Mouse (Mus musculus) lung, embryonic 15.5 days (tissue): ENCODE measurements around the gene Pik3cd. TPM values are rescaled to one million over a fixed set of nuclear protein-coding genes. Genes with fewer than 3 reads are reported as not detected.
"Not testable (repeated sequence)": the region's sequence is repeated elsewhere in the genome, so short reads cannot be mapped to it uniquely, and the experiment has no call there.

Experiments
- ATAC-seq: fragments of 200-750 bp; cut with Nextera tagmentation; 2 replicates; pipeline ENCODE4 v1.8.0; 2017; ENCODE audit warnings: moderate number of reproducible peaks, borderline replicate concordance; ENCODE audit not compliant: low FRiP score, low TSS enrichment; ENCODE audit errors: extremely low read depth
- H3K27ac ChIP-seq: fragments of 300-500 bp; sonication (generic); 2 replicates; pipeline ENCODE4 v1.5.1; 2015; ENCODE audit warnings: moderate library complexity, mild to moderate bottlenecking, inconsistent platforms
- H3K27me3 ChIP-seq: fragments of 300-500 bp; sonication (generic); 2 replicates; pipeline ENCODE4 v1.6.1; 2015; ENCODE audit warnings: inconsistent platforms
- H3K36me3 ChIP-seq: fragments of 300-500 bp; sonication (generic); 2 replicates; pipeline ENCODE4 v1.6.1; 2015; ENCODE audit warnings: inconsistent platforms
- H3K4me1 ChIP-seq: fragments of 300-500 bp; sonication (generic); 2 replicates; pipeline ENCODE4 v1.6.1; 2015; ENCODE audit warnings: inconsistent platforms
- H3K4me2 ChIP-seq: fragments of 300-500 bp; sonication (generic); 2 replicates; pipeline ENCODE4 v1.6.1; 2015; ENCODE audit warnings: inconsistent platforms, mild to moderate bottlenecking, moderate library complexity
- H3K4me3 ChIP-seq: fragments of 300-500 bp; sonication (generic); 2 replicates; pipeline ENCODE4 v1.5.1; 2015; ENCODE audit warnings: mild to moderate bottlenecking, inconsistent platforms
- H3K9ac ChIP-seq: fragments of 300-500 bp; sonication (generic); 2 replicates; pipeline ENCODE4 v1.6.1; 2015; ENCODE audit warnings: inconsistent platforms
- H3K9me3 ChIP-seq: fragments of 300-500 bp; sonication (generic); 2 replicates; pipeline ENCODE4 v1.6.1; 2016; ENCODE audit warnings: inconsistent platforms
- WGBS: fragments of 180-500 bp; shearing (Covaris S2); methylation state at CpG from one replicate; pipeline ENCODE4 v1.1.7; 2015; 5-methylcytosine and 5-hydroxymethylcytosine counted together
- polyA plus RNA-seq: library from polyadenylated mRNA; unstranded; fragments of >200 nt; fragmentation: Nextera tagmentation; extraction: Ambion mirVana; gene quantifications from 2 replicates; pipeline ENCODE4 v1.2.1, GENCODE M21; 2015

The Pik3cd gene
- 4.5 and 7.8 TPM in 2 replicates for polyA plus RNA-seq

DNA sequence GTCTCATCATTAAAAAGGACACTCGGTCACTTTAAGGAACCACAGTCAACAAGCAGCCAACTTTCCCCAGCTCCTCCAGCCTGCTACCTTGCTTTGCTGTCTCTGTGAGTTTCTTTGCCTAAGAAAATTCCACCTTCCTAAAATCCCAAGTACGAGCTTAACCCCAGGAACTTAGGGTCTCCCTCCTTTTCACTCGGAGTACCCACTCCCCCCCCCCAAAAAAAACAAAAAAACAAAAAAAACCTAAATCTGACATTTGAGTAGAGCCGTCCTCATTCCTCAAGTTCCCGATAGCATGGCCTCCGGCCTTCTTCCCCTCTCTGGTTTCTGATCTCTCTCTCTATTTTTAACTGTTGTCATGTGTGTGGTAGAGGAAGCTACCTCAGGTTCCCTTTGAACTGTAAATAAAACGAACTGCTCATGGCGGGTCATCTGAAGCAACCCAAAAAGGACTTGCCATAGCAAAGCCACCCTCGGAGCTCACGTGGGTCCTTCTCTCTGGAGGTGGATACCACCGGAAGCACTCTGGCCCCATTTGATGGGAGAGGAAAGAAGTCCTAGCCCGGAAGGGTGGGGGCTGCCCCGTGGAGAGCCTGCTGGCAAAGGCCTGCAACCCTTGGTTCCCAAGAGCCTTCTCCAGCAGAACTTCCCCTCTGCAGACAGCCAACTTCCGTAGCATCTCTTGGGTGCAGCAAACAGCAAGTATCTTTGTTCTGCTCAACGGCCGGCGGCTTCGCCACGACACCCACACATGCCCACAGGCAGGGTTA lies at the start of gene Pik3cd:
Gene Pik3cd (minus strand): TSS at position 362 of the 770 bp plus-strand sequence.
- Histone ChIP-seq H3K36me3 (no peaks in the 10 kb centered on the region), H3K27ac (no peak within 1 kb of the TSS), H3K4me3 (no peak within 1 kb of the TSS), H3K27me3 (peaks cover 8% of the 10 kb centered on the region), H3K9ac (no peak within 1 kb of the TSS), H3K4me2 (no peak within 1 kb of the TSS), H3K9me3 (no peaks in the 10 kb centered on the region), H3K4me1 (peaks cover 5% of the 10 kb centered on the region)
- WGBS, result 56% methylated on average over 19 of the region's 19 CpGs
- no peak for ATAC-seq

DNA sequence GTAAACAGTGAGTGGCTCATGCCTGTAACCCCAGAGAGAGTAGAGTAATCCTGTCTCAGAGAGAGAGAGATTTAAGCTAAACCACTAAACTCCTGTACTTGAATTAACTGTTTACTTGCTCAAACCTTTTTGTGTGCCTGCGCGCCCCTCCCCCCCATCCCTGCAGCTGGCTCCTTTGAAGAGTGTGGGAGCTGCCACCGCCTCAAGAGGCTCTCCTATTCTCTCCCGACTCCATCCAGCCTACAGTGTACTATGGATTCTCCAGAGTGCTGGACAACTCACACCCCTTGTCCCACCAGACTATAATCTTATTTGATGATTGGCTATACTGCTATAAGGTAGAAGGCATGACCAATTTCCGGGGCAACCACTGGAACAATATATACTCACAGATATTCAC lies 48.3 kb upstream of the Pik3cd start:
- no peaks in the 10 kb centered on the region for H3K36me3 ChIP-seq
- H3K27me3 ChIP-seq, result no peaks in the 10 kb centered on the region
- ATAC-seq, result no peak
- 44% methylated on average over 5 of the region's 5 CpGs for WGBS
- no peaks in the 10 kb centered on the region for H3K9me3 ChIP-seq
- no peak overlapping the region for H3K4me3 ChIP-seq
- H3K27ac ChIP-seq, result no peak overlapping the region
- H3K4me1 ChIP-seq, result no peaks in the 10 kb centered on the region
- no peak overlapping the region for H3K4me2 ChIP-seq
- H3K9ac ChIP-seq, result no peak overlapping the region

DNA sequence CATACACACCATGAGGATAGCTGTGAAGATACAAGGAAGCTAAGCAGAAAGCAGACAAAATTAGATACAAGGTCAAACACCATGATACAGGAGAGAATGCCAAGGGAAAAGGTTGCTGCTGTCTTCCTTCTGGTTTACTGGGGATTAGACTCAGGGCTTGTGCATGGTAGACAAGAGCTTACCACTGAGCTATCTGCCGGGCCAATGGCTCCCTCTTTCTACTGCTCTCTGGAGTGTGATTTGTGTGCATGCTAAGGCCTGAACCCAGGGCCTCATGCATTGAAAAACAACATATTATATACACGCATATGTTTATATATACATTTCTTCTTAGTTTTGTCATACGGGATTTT lies 47.3 kb upstream of the Pik3cd start:
- WGBS, result 81% methylated on average over 3 of the region's 3 CpGs
- H3K27ac ChIP-seq, H3K9ac ChIP-seq, ATAC-seq, H3K27me3 ChIP-seq, H3K4me3 ChIP-seq, H3K36me3 ChIP-seq, H3K9me3 ChIP-seq, H3K4me2 ChIP-seq, H3K4me1 ChIP-seq: not testable (repeated sequence)

DNA sequence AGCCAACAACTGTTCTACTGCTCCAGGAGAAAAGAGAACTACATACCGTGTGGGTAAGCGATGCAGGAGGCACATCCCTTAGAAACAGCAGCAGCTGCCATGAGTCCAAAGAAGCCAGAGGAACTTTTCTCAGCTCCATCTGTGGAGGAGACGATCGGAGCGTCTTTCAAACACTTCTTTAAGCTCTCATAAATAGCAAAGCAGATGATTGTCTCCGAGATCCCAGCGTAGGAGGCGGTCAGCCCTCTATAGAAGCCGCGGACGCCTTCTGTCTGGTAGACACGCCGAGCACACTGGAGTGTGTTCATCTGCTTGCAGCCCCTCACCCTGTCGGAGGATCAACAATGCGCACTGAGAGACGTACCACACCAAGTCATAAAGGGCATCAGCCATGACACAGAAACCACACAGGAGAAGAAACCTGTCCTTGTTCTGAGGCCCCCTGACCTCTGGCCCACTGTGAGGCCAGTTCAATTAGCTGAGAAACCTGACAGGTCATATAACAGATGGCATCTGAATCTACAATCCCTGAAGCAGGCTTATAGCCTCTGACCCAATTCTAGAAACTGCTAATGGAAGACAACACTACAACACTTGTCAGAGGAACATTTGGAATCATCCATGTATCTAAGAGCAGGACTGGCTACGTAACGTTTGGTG lies 46.8 kb upstream of the Pik3cd start:
- no peak for ATAC-seq
- 88% methylated on average over 18 of the region's 18 CpGs for WGBS

DNA sequence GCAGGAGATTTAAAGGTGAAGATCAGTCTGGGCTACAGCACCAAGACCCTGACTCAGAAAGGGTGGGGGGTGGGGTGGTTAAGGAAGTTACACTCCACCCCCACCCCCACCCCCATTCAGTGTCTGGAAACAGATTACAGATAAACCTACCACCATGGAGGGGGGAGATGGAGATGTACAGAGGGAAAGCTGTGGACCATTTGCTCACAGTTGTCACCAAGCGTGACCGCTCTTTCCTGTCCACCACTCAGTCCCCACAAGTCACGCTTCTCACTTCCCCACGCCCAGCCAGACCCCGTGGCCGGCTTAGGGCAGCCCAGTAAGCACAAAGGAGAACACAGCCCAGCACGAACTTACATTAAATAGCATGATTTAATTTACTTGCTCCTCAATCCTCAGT lies 41.7 kb upstream of the Pik3cd start:
- WGBS, result 82% methylated on average over 7 of the region's 7 CpGs

More for the DNA sequence above, 46.8 kb upstream of the Pik3cd start:
- H3K36me3 ChIP-seq, result no peaks in the 10 kb centered on the region
- H3K4me1 ChIP-seq, result no peaks in the 10 kb centered on the region
- H3K27ac ChIP-seq, result no peak overlapping the region
- H3K4me2 ChIP-seq, result no peak overlapping the region
- H3K9ac ChIP-seq, result no peak overlapping the region
- no peaks in the 10 kb centered on the region for H3K9me3 ChIP-seq
- no peaks in the 10 kb centered on the region for H3K27me3 ChIP-seq
- no peak overlapping the region for H3K4me3 ChIP-seq

DNA sequence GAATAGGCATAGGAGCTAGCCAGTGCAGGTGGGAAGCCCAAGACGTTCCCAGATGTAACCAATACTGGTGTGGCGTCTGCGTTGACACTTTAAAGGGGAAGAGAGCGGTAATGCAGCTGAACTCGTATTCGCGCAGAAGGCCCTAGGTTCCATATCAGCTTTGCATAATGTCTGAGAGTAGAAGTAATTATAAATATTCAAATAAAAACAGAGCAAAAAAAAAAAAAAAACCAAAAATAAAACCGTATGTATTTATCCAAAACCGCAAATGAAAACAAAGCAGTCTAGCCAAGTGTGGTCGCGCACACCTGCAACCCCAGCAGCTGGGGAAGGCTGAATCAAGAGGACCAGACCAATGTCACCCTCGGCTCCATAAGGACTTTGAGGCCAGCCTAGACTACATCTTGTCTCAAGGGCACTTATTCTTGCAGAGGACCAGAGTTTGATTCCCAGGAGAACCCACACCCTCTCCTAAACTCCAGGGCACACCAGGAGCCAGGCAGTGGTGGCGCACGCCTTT lies 39.7 kb upstream of the Pik3cd start:
- Histone ChIP-seq H3K9me3 (no peaks in the 10 kb centered on the region), H3K4me3 (no peak overlapping the region), H3K27me3 (no peaks in the 10 kb centered on the region), H3K4me2 (no peak overlapping the region), H3K27ac (no peak overlapping the region), H3K4me1 (peaks cover 7% of the 10 kb centered on the region), H3K9ac (no peak overlapping the region), H3K36me3 (0 out of 2 replicates have a peak, but pooled peaks cover 4% of the 10 kb centered on the region)
- 88% methylated on average over 14 of the region's 14 CpGs for WGBS
- ATAC-seq, result no peak

More for the DNA sequence above, 41.7 kb upstream of the Pik3cd start:
- H3K9me3 ChIP-seq, result no peaks in the 10 kb centered on the region
- no peak for ATAC-seq
- H3K27me3 ChIP-seq, result no peaks in the 10 kb centered on the region
- no peaks in the 10 kb centered on the region for H3K4me1 ChIP-seq
- no peak overlapping the region for H3K27ac ChIP-seq
- 0 out of 2 replicates have a peak, but pooled peaks cover 4% of the 10 kb centered on the region for H3K36me3 ChIP-seq
- H3K4me3 ChIP-seq, result no peak overlapping the region
- no peak overlapping the region for H3K4me2 ChIP-seq
- H3K9ac ChIP-seq, result no peak overlapping the region

DNA sequence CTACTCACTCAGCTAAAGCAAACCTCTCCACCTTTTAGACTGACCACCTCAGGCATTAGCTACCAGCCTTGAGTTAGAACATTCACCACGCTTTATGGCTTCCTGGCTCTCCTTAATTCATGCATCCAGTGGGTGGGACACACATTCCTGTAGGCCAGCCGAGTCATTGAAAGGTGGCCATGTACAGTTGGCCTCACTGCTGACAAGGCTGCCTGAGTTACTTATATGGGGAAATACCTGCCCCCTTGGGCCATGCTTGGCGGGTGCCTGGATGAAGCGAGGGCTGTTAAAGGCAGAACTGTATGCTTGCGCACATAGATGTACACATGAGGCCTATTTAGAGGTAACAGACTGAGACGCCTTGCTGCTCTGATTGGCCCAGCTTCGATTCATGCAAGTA lies 37.9 kb upstream of the Pik3cd start:
- WGBS, result 89% methylated on average over 7 of the region's 7 CpGs
- Histone ChIP-seq H3K36me3 (0 out of 2 replicates have a peak, but pooled peaks cover 4% of the 10 kb centered on the region), H3K4me2 (no peak overlapping the region), H3K27ac (no peak overlapping the region), H3K9me3 (no peaks in the 10 kb centered on the region), H3K9ac (no peak overlapping the region), H3K4me3 (no peak overlapping the region), H3K27me3 (no peaks in the 10 kb centered on the region), H3K4me1 (peaks cover 24% of the 10 kb centered on the region)
- ATAC-seq, result no peak

DNA sequence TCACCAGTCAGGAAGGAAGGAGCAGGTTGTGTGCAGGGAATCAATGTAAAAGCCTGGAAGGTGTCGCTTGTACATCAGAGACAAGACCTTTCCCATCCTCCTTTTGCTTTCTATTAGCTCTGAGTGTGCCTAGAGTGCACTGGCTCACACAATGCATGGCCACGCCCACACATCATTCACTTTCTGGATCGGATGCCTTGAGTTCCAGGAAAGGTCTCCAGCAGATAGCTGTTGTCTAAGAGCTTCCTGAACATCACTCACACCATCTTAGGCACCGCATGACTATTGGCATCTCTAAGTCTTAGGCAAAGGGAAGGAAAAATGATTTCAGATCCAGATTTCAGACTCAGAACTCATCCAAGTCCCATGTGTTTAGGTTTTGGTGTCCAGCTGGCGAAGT lies 37.1 kb upstream of the Pik3cd start:
- Histone ChIP-seq H3K4me2 (no peak overlapping the region), H3K9ac (no peak overlapping the region), H3K4me1 (peaks cover 33% of the 10 kb centered on the region), H3K36me3 (0 out of 2 replicates have a peak, but pooled peaks cover 4% of the 10 kb centered on the region), H3K27me3 (no peaks in the 10 kb centered on the region), H3K9me3 (no peaks in the 10 kb centered on the region), H3K4me3 (no peak overlapping the region), H3K27ac (no peak overlapping the region)
- 59% methylated on average over 5 of the region's 5 CpGs for WGBS
- ATAC-seq, result no peak

DNA sequence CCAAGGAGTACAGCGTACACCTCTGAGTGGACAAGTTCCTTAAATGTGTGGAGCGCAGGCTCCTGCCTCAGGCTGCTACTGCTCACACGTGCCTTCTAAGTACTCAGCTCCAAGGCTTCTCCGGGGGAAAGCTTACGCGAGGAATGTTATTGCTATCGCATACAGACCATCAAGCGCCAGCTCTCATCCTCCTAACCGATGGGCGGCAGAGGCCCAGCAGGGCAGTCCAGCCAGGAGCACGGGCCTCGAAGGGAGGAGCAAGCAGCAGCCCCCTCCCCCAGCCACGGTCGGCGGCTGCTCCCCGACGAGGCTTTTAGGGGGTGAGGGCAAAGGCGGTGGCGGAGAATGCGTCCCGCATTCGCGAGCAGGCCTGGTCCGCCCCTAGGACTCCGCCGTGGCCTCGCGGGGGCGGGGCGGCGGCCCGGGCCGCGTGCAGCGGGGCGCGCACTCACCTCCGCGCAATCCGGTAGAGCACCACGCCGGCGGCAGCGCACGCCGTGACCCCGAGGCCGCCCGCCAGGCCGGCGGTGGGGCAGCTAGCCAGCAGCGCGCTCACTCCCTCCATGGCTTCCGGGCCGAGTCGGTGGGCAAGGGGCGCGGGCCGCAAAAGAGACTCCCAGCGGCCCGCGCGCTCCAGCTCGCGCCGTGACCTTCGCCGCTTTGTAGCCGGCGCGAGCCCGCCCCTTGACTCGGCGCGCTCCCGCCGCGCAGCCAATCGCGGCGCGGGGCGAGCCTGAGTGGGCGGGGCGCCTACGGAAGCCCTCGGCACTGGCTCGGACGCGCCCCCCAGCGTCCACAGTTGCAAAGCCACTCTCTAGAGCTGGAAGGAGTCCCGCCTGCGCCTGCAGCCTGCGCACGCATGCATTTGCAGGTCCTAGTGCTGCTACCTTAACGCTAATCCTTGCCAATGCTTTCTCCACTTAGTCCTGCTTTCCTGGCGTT lies 35.3 kb upstream of the Pik3cd start, which contains the start of gene Tmem201:
Gene Tmem201 (minus strand): TSS at position 662 of the 942 bp plus-strand sequence.
- no peaks in the 10 kb centered on the region for H3K27me3 ChIP-seq
- H3K4me3 ChIP-seq, result peak within 1 kb of the TSS; percentile 94
- peak; percentile 90 for ATAC-seq
- H3K9ac ChIP-seq, result peak within 1 kb of the TSS; percentile 83
- no peaks in the 10 kb centered on the region for H3K36me3 ChIP-seq
- WGBS, result under 1% methylated on average over 91 of the region's 97 CpGs
- peaks cover 50% of the 10 kb centered on the region for H3K4me1 ChIP-seq
- H3K9me3 ChIP-seq, result no peaks in the 10 kb centered on the region
- peak within 1 kb of the TSS; percentile 89 for H3K4me2 ChIP-seq
- peak within 1 kb of the TSS; percentile 87 for H3K27ac ChIP-seq

DNA sequence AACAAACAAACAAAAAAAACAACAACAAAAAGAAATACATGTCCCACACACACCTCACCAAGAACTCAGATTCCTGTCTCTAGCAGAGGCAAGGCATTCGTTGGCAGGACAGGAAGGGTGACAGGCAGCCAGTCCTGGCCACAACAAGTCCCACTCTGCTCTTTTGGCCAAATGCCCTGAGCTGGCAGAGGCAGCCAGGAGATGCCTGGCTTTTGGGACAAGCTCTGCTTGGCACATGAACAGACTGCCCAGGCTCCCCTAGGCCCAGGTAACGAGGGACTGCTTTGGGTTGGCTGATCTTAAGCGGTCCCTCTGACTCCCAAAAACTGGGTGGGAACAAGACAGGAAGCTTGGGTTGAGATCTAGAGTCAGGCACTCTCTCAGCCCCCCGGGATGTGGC lies 34.2 kb upstream of the Pik3cd start:
- H3K36me3 ChIP-seq, result no peaks in the 10 kb centered on the region
- H3K4me2 ChIP-seq, result peak overlapping the region; percentile 89
- H3K4me3 ChIP-seq, result peak overlapping the region; percentile 94
- WGBS, result 18% methylated on average over 4 of the region's 4 CpGs
- peaks cover 55% of the 10 kb centered on the region for H3K4me1 ChIP-seq
- no peak for ATAC-seq
- peak overlapping the region; percentile 83 for H3K9ac ChIP-seq
- H3K27ac ChIP-seq, result no peak overlapping the region
- H3K9me3 ChIP-seq, result no peaks in the 10 kb centered on the region
- H3K27me3 ChIP-seq, result no peaks in the 10 kb centered on the region

DNA sequence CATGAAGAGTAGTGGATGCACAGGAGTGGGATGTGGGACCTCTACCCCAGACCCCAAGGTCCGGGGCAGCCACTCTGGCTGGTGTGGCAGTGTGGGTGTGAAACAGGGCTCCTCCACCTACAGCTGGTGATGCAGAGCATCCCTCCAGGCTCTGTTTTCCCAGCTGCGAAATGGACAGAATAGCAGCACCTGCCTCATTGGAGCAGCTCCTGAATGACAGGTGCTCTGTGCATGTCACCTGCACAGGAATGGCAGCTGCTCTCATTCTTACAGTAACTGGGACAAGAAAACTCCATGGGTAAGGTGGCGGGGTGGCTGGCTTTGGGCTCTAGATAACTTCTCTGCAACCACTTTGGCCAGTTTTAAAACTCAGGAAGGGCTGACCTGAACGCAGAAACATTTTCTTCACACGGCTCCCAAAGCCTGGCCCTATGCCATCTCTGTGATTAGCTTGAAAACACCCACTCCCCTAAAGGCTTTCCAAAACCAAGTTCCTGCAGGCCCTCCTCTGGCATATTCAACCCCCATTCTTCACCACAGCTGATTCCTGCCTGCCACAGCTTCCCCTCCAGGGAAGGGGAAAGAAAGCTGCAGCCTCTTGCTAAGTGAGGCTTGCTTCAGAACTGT lies 33.4 kb upstream of the Pik3cd start:
- peaks cover 62% of the 10 kb centered on the region for H3K4me1 ChIP-seq
- H3K4me3 ChIP-seq, result no peak overlapping the region
- H3K9ac ChIP-seq, result no peak overlapping the region; the same call in 1 of the 2 replicates
- ATAC-seq, result no peak
- H3K36me3 ChIP-seq, result peaks cover 3% of the 10 kb centered on the region; the same call in 1 of the 2 replicates
- H3K27ac ChIP-seq, result no peak overlapping the region
- peak overlapping the region; percentile 89 for H3K4me2 ChIP-seq
- no peaks in the 10 kb centered on the region for H3K9me3 ChIP-seq
- H3K27me3 ChIP-seq, result no peaks in the 10 kb centered on the region
- 60% methylated on average over 5 of the region's 5 CpGs for WGBS
